Mouse (Mus musculus): ENCODE results near the gene Phf14. TPM values are rescaled to one million over a fixed set of nuclear protein-coding genes. Genes with fewer than 3 reads are reported as not detected.

The Phf14 gene
- polyA plus RNA-seq, 1 experiment from 2014 or later: 65.1 TPM

DNA sequence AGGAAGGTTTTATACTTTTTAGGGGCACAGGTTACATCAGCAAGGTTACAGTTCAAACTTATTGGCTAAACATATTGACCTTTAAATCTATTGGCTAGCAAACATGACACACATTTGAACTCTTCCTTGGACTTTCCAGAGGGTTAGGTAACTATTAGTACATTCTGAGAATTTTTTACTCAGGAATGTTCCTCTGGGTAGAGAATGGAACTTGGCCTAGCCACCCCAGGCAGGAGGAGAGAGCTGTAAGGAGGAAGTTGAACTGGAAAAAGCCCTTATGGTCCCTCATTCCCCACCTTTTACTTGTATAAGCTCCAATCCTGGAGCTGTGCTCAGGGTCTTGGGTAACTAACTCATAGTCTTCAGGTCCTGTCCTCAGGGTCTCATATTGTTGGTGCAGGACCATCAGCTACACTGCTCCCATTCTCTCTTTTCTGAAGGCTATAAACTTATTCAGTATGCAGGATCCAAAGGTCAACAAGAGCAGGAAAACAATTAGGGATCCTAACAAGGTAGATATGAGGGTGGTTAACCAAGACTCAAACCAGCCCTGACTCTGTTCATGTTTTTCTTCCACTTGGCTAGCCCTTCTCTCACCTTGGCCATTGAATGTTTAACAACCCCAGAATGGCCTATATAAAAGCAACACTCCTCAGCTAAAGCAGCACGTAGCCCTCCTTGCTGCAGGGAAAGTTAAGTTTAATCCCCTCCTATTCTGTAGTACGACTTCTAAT is 119.4 kb downstream of the Phf14 start:
- Histone ChIP-seq H3K36me3 (peaks cover 21% of the 10 kb centered on the region), H3K4me3 (no peak overlapping the region), H3K27me3 (ENCODE audit: insufficient read depth, poor library complexity, severe bottlenecking) (no peaks in the 10 kb centered on the region), H3K27ac (no peak overlapping the region), H3K9me3 (no peaks in the 10 kb centered on the region), H3K4me1 (replicated peaks) (no peaks in the 10 kb centered on the region)
- WGBS: 88% methylated on average over 2 of the region's 2 CpGs
- no peak for DNase-seq (ENCODE audit: low spot score)

GRCm38 (mm10) chr6:12034561-12034960 is 127.0 kb downstream of the Phf14 start:
- Histone ChIP-seq H3K27me3 (ENCODE audit: insufficient read depth, poor library complexity, severe bottlenecking) (no peaks in the 10 kb centered on the region), H3K27ac (no peak overlapping the region), H3K36me3 (peaks cover 13% of the 10 kb centered on the region), H3K4me1 (replicated peaks) (no peaks in the 10 kb centered on the region), H3K9me3 (no peaks in the 10 kb centered on the region), H3K4me3 (no peak overlapping the region)
- no peak for DNase-seq (ENCODE audit: low spot score)
- WGBS: 70% methylated on average over 4 of the region's 4 CpGs

- Histone ChIP-seq H3K27me3 (ENCODE audit: insufficient read depth, poor library complexity, severe bottlenecking) (no peaks in the 10 kb centered on the region), H3K9me3 (no peaks in the 10 kb centered on the region), H3K36me3 (no peaks in the 10 kb centered on the region), H3K4me1 (replicated peaks) (no peaks in the 10 kb centered on the region), H3K27ac (no peak overlapping the region), H3K4me3 (no peak overlapping the region)
- DNase-seq (ENCODE audit: low spot score): no peak
- 89% methylated on average over 7 of the region's 7 CpGs for WGBS
Observed at GRCm38 (mm10) chr6:12038268-12038667, 130.7 kb downstream of the Phf14 start.

GRCm38 (mm10) chr6:12052884-12053283 is 145.3 kb downstream of the Phf14 start:
- WGBS: 90% methylated on average over 2 of the region's 2 CpGs
- Histone ChIP-seq H3K9me3 (no peaks in the 10 kb centered on the region), H3K4me1 (replicated peaks) (no peaks in the 10 kb centered on the region), H3K36me3 (peaks cover 21% of the 10 kb centered on the region), H3K27ac (no peak overlapping the region), H3K27me3 (ENCODE audit: insufficient read depth, poor library complexity, severe bottlenecking) (no peaks in the 10 kb centered on the region), H3K4me3 (no peak overlapping the region)
- DNase-seq (ENCODE audit: low spot score): no peak

GRCm38 (mm10) chr6:12054149-12054548 is 146.5 kb downstream of the Phf14 start:
- H3K9me3 ChIP-seq: no peaks in the 10 kb centered on the region
- no peaks in the 10 kb centered on the region for H3K27me3 ChIP-seq (ENCODE audit: insufficient read depth, poor library complexity, severe bottlenecking)
- no peak overlapping the region for H3K4me3 ChIP-seq
- DNase-seq (ENCODE audit: low spot score): no peak
- 81% methylated on average over 3 of the region's 3 CpGs for WGBS
- H3K27ac ChIP-seq: no peak overlapping the region
- no peaks in the 10 kb centered on the region for H3K4me1 ChIP-seq (replicated peaks)
- peaks cover 12% of the 10 kb centered on the region for H3K36me3 ChIP-seq

- DNase-seq (ENCODE audit: low spot score): no peak
- H3K27ac ChIP-seq: no peak overlapping the region
Observed at GRCm38 (mm10) chr6:12058717-12059116, 151.1 kb downstream of the Phf14 start.

DNA sequence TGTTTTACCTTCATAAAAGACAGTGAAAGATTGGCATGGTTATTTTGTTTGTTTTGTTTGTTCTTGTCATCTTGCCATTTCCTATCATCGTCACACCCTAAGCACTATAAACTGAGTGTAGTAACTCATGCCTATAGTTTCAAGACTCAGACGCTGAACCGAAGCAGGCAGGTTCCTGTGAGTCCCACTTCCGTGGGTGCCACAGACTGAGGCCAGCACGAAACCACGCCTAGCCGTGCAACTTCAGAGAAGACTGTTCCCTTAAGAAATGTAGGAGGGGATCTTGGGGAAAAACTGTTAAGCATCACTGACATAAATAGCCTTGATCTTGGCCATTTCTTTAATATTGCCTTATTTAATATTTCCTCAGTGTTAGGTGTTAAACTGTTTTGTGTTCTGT is 152.4 kb downstream of the Phf14 start:
- H3K36me3 ChIP-seq: peaks cover 12% of the 10 kb centered on the region
- WGBS: 91% methylated on average over 7 of the region's 7 CpGs

More at GRCm38 (mm10) chr6:12058717-12059116, 151.1 kb downstream of the Phf14 start:
- H3K36me3 ChIP-seq: peaks cover 14% of the 10 kb centered on the region
- 93% methylated on average over 5 of the region's 5 CpGs for WGBS
- H3K4me3 ChIP-seq: no peak overlapping the region
- H3K4me1 ChIP-seq (replicated peaks): no peaks in the 10 kb centered on the region
- no peaks in the 10 kb centered on the region for H3K9me3 ChIP-seq
- H3K27me3 ChIP-seq (ENCODE audit: insufficient read depth, poor library complexity, severe bottlenecking): no peaks in the 10 kb centered on the region

DNA sequence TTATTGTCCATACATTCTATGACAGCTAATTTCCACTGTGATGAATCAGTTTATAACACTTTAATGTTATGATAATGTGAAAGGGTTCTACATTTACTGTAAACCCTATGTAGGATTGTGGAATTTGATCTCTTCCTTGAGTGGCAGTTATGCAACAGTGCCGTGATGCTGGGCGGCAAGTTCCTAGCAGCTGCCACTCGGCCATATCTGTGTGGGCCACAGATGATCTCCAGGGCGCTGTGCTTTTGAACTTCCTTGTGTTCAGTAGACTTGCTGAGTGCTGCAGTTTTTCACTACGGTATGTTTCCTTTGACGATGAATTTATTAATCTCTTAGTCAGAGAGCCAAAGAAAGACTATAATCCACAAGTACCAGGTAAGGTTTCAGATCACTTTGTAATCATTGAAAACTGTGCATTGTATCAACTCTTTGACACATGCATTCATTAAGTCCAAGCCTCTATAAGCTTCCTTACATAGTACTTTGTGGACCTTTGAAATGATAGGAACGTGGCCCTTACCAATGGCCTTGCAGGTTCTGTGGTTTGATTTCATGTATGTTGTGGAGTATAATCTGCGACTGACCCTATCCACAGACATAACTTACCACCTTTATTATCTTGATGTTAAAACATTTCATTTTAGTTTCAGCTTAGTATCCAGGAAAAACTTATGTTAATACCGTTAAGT is 153.0 kb downstream of the Phf14 start:
- Histone ChIP-seq H3K36me3 (peaks cover 12% of the 10 kb centered on the region), H3K9me3 (no peaks in the 10 kb centered on the region), H3K27ac (no peak overlapping the region), H3K4me3 (no peak overlapping the region), H3K27me3 (ENCODE audit: insufficient read depth, poor library complexity, severe bottlenecking) (no peaks in the 10 kb centered on the region), H3K4me1 (replicated peaks) (no peaks in the 10 kb centered on the region)
- WGBS: 92% methylated on average over 9 of the region's 9 CpGs
- no peak for DNase-seq (ENCODE audit: low spot score)

More for the DNA sequence above, 152.4 kb downstream of the Phf14 start:
- H3K4me3 ChIP-seq: no peak overlapping the region
- H3K9me3 ChIP-seq: no peaks in the 10 kb centered on the region
- no peaks in the 10 kb centered on the region for H3K27me3 ChIP-seq (ENCODE audit: insufficient read depth, poor library complexity, severe bottlenecking)
- no peak for DNase-seq (ENCODE audit: low spot score)
- no peak overlapping the region for H3K27ac ChIP-seq
- H3K4me1 ChIP-seq (replicated peaks): no peaks in the 10 kb centered on the region

DNA sequence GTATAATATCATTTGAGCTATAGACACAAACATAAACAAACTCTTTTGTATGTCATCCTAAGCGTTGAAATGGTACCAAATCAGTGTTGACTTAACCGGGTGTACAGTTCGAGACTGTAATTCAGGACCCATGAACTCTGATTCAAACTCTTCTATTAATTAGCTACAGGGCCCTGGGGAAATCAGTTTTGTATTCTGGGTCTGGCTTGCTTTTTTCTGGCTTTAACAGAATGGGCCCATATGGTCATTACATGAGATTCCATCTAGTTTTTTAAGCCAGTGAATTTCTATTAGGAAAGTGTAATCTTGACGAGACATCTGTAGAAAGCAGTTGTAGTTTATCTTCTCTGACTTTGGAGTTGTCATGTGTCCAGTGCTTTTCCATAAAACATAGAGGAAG is 160.3 kb downstream of the Phf14 start:
- H3K4me1 ChIP-seq (replicated peaks): no peaks in the 10 kb centered on the region
- no peak overlapping the region for H3K27ac ChIP-seq
- H3K4me3 ChIP-seq: no peak overlapping the region
- no peaks in the 10 kb centered on the region for H3K27me3 ChIP-seq (ENCODE audit: insufficient read depth, poor library complexity, severe bottlenecking)
- no peak for DNase-seq (ENCODE audit: low spot score)
- WGBS: 88% methylated on average over 4 of the region's 4 CpGs
- H3K9me3 ChIP-seq: no peaks in the 10 kb centered on the region
- peaks cover 11% of the 10 kb centered on the region for H3K36me3 ChIP-seq

DNA sequence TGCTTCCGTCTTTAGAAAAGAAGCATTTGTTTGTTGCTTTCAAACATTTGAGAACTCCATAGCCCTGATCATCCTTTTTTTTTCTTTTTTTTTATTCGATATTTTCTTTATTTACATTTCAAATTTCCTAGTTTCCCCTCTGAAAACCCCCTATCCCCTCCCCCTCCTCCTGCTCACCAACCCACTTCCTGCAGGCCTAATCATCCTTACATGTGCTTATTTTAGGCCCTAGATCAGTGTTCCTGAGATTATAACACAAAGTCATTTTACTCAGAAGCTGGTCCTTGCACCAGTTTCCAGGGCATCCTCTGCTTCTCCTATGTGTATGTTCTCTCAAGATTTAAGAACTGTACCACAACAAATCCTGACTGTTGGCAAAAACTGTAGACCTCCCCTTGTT is 161.7 kb downstream of the Phf14 start:
- Histone ChIP-seq H3K27me3 (ENCODE audit: insufficient read depth, poor library complexity, severe bottlenecking) (no peaks in the 10 kb centered on the region), H3K4me1 (replicated peaks) (no peaks in the 10 kb centered on the region), H3K4me3 (no peak overlapping the region), H3K9me3 (no peaks in the 10 kb centered on the region), H3K36me3 (peaks cover 11% of the 10 kb centered on the region), H3K27ac (no peak overlapping the region)
- 92% methylated on average over 2 of the region's 2 CpGs for WGBS
- DNase-seq (ENCODE audit: low spot score): no peak

DNA sequence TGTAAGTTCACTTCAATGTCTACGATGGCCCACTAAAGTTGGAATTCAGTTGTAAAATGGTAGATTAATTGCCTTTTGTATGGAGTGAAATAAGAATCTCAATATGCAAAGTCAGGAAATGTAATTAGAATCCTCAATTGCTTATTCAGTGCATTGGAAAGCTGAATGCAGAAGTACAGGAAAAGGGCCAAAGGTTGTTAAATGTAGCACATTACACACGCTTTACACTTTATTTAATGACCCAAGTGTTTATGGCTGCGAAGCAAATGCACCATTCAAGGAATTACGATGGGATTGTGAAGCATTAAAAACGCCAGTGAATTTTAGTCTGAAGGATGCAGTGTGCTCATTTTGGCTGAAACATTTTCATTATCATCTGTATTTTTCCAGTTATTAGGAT is 167.0 kb downstream of the Phf14 start:
- WGBS: 92% methylated on average over 5 of the region's 5 CpGs
- H3K9me3 ChIP-seq: no peaks in the 10 kb centered on the region
- H3K4me3 ChIP-seq: no peak overlapping the region
- 0 out of 2 replicates have a peak, but pooled peaks cover 5% of the 10 kb centered on the region for H3K36me3 ChIP-seq
- H3K27me3 ChIP-seq (ENCODE audit: insufficient read depth, poor library complexity, severe bottlenecking): no peaks in the 10 kb centered on the region
- no peak for DNase-seq (ENCODE audit: low spot score)
- H3K27ac ChIP-seq: no peak overlapping the region
- H3K4me1 ChIP-seq (replicated peaks): no peaks in the 10 kb centered on the region; the same call in 1 of the 2 replicates

DNA sequence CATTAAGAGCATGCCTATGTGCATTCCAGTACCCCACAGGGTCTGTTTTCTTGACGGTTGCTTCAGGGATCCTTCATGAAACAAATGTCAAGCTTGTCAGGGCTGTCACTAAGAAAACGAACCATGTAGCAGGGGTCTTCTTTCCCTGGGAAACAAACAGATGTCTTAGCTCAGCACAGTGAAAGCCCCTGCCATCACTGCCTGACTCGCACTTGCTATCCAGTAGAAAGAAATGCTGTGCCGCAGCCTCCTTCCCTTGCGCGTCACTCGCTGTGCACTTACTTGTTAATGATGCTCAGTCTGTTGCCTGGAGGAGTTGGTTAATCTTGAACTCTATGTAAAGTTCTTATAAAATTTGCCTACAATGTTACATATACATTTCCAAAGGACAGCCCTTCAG is 169.7 kb downstream of the Phf14 start:
- DNase-seq (ENCODE audit: low spot score): no peak
- H3K27me3 ChIP-seq (ENCODE audit: insufficient read depth, poor library complexity, severe bottlenecking): no peaks in the 10 kb centered on the region
- no peak overlapping the region for H3K4me3 ChIP-seq
- H3K27ac ChIP-seq: no peak overlapping the region
- H3K9me3 ChIP-seq: no peaks in the 10 kb centered on the region
- 63% methylated on average over 7 of the region's 7 CpGs for WGBS
- no peaks in the 10 kb centered on the region; the same call in 1 of the 2 replicates for H3K4me1 ChIP-seq (replicated peaks)
- H3K36me3 ChIP-seq: peaks cover 13% of the 10 kb centered on the region

- whole genome bisulfite sequencing: 82% methylated on average over 8 of the region's 8 CpGs
Observed at GRCm38 (mm10) chr6:12077880-12078618, 170.4 kb downstream of the Phf14 start.

More at GRCm38 (mm10) chr6:12077880-12078618, 170.4 kb downstream of the Phf14 start:
- DNase-seq (ENCODE audit: low spot score): no peak
- Histone ChIP-seq H3K4me1 (replicated peaks) (no peaks in the 10 kb centered on the region; the same call in 1 of the 2 replicates), H3K9me3 (no peaks in the 10 kb centered on the region), H3K27ac (no peak overlapping the region), H3K4me3 (no peak overlapping the region), H3K27me3 (ENCODE audit: insufficient read depth, poor library complexity, severe bottlenecking) (no peaks in the 10 kb centered on the region), H3K36me3 (peaks cover 12% of the 10 kb centered on the region)
